Mouse (Mus musculus): ENCODE data around the gene Papln.

The Papln gene

DNA sequence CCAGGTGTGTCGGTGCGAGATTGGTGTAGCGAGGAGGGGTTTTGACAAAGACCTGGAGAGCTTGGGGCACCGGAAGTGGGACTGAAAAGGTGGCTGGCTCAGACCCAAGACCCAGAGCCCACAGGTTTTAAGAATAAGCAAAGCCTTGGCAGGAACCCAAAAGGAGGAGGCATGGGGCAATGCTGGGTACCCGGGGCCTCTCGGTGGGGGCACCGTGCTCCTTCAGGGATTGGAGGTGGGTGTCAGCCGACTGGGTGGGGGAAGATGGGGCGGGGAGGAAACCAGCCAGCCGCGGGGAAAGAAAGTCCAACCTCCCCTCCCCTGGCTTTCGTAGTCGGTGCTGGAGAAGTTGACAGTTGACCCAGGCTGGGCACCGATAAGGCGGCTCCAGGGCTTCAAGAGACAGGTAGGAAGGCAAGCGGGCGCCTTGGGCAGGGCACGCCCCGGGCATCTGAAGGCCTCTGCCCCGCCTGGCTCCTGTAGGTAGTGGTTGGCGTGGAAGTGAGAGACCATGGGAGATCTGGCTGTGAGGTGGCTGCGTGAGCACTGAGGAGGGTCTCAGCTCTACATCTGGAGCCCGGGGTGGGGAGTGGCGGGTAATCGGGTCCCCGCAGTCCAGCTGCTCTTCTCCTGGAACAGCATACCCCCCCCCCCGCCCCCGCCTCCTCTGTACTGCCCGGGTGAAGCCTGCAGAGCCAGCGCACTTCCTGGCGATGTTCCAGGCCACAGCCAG lies at the start of gene Papln:
Papln (plus strand) TSS at position 324 of the 733 bp plus-strand sequence.
- DNase-seq: peak; percentile 26

- DNase-seq: peak; percentile 24
Observed at GRCm38 (mm10) chr12:83713749-83714148, 49.7 kb upstream of the Papln start.

DNA sequence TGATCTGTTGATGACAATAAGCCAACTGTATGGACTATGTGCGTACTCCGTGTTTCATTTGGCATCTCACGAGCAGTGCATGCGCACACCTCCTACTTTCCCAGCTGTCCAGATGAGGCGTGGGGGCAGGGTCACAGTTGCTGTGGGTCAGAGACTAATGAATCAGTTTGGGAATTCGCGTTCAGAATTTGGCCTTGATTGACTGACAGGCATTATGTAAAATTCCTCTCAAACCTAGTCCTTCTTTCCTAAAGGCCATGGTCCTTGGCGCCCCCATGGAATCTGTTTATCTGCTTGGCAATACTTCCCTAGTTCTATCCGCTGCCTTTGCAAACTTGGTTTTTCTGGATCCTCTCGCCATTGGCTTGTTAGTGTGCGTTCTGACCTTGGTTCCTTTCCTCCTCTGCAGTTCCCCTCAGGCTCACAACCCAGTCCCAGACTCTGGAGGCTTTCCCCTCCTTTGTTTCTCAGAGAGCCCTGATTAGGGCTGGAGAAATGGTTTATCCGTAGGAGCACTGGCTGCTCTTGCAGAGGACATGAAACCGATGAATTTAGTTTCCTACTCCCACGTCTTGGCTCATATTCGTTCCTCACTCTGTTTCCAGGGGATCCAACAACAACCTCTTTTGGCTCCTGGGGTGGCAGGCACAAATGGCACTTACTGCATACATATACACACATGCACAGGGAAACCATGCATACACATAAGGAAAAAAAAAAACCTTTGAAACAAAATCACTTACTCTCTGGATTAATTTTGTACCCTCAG lies 46.8 kb upstream of the Papln start:
- DNase-seq: no peak

DNA sequence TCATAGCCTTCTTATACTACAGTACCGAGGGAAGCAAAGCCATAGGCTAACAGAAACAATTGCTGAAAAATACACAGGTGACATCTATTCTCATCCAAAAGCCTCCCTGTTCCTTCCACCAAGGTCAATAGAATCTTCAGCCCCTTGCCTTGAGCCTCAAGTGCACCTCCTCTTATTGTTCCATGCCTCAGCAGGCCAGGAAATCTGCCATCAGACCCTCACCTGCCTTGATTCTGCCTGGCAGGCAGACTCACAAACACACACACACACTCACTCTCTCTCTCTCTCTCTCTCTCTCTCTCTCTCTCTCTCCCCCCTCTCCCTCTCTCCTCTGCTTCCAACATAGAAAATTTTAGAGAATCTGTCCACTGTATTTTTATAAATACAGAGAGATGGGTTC lies 44.0 kb upstream of the Papln start:
- no peak for DNase-seq

- DNase-seq: no peak
Observed at GRCm38 (mm10) chr12:83721281-83721680, 42.2 kb upstream of the Papln start.

DNA sequence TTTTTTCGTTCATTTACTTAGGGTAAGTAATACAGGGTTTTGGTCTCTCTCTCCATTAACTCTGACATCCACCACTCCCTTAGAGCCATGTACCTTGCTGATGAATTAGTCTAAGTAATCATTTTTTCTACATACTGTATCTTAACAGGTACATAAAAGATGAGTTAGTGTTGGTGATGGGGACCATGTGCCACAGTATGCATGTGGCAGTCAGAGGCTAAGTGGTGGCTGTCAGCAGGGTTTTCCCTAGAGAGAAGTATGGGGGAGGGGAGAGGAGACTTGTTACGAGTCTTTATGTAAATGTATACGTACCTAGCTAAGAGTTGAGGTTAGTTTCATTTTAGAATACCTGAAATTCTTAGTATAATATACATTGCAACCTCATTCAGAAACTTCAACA lies 40.4 kb upstream of the Papln start:
- no peak for DNase-seq

DNA sequence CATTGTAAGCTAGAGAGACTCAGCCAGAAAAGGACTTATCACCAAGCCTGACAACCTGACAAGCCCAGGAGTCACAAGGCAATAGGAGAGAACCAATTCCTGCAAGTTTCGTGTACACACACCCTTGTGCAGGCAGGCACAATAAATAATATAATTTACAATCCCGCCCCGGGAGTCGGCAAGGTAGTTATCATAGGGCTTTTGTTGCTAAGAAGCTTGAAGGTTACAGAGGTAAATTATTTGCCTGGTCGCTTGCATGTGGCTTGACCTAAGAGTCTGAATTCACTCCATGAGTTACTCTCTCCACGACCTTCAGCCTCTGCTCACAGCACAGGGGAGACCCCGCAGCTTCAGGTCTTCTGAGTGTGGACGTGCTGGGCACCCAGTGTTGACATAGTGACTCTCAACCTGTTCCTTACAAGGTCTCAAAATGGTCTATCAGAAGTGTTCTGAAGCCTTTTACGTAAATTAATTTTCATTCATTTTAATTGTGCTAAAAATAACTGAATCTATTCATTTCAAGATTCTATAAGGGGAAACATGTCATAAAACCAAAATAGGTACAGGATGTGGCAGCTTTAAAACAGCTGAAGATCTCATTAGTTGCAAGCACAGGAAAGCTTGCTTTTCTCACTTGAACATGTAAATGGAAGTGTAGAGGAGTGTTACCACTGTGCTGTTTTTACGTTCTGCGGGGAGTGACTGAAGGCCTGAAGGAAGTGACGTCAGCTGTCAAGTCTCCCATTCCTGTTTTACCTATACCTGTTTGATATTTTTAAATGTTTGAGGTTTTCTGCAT lies 36.7 kb upstream of the Papln start:
- no peak for DNase-seq

- no peak for DNase-seq
Observed at GRCm38 (mm10) chr12:83732225-83732624, 31.2 kb upstream of the Papln start.

- no peak for DNase-seq
Observed at GRCm38 (mm10) chr12:83734047-83734446, 29.4 kb upstream of the Papln start.

DNA sequence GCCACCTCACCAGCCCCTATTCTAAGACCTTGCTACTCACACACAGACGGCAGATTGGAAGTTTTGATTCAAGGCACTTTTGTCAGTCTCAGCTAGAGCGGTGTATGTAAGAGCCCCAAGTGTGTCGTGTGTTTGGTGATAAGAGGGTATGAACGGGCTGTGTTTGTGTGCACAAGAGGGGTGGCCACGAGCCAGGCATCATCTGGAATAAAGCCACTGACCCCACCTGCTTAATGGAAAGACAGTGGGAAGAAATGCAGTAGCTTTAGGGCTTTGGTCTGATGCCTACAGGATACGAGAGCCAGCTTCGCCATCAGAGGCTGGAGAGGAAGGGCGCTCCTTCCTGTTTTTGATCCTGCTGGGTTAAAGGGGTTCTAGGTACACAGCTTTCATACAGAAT lies 27.2 kb upstream of the Papln start:
- no peak for DNase-seq

DNA sequence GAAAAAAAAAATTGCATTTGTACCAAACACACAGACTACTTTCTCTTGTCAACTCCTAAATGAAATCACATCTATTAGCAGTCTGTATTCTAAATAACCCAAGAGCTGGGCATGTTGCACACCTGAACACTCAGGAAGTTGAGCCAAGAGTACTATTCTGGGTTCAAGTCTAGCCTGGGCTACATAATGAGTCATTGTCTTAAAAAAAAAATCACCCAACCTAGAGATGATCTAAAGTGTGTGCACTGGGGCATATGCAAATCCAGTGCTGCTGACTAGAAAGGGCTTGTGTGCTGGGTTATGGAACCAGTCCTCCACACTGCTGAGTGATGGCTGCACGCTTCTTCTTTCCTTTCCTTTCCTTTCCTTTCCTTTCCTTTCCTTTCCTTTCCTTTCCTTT lies 24.8 kb upstream of the Papln start:
- DNase-seq: no peak

GRCm38 (mm10) chr12:83741722-83742121 lies 21.7 kb upstream of the Papln start:
- no peak for DNase-seq

GRCm38 (mm10) chr12:83742834-83743233 lies 20.6 kb upstream of the Papln start:
- no peak for DNase-seq

DNA sequence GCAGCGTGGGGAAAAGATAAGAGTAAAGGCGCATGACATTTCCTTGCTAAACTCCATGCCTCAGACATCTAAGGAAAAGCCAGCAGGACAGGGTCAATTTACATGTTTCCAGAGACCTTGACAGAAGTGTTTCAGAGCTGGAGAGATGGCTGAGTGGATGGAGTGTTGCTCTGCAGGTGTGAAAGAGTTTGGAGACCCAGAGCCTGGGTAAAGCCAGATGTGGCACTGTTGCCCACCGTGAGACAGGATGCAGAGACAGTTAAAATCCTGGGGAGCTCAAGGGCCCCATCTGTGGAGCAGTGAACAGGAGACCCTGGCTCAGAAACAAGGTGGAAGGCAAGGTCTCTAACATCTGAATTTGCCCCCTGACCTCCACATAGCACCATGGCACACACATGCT lies 19.7 kb upstream of the Papln start:
- no peak for DNase-seq

- no peak for DNase-seq
Observed at GRCm38 (mm10) chr12:83749186-83749585, 14.2 kb upstream of the Papln start.

DNA sequence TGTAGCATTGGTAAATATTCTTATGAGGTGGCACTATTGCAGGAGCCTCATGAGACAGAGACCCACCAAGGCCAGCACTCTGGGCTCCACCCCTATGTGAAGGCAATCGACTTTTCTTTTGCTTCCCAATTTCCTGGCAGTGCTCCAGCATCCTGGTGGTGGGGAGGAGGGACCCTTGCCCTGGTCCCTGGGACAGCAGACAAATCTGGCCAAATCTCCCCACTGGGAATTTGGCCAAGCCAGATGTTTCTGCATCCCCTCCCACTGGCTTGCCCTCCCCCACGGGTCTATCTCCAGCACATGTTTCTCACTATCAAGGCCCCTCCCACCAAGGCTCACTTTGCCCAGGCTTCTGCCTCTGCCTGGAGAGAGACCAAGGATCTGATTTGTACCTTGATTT lies 10.9 kb upstream of the Papln start:
- DNase-seq: no peak

GRCm38 (mm10) chr12:83758735-83759134 lies 4.7 kb upstream of the Papln start:
- DNase-seq: no peak

GRCm38 (mm10) chr12:83760201-83760600 lies 3.2 kb upstream of the Papln start:
- no peak for DNase-seq

- no peak for DNase-seq
Observed at GRCm38 (mm10) chr12:83762706-83763105, 728 bp upstream of the Papln start.

GRCm38 (mm10) chr12:83764044-83764365 lies 571 bp downstream of the Papln start:
- no peak for DNase-seq

DNA sequence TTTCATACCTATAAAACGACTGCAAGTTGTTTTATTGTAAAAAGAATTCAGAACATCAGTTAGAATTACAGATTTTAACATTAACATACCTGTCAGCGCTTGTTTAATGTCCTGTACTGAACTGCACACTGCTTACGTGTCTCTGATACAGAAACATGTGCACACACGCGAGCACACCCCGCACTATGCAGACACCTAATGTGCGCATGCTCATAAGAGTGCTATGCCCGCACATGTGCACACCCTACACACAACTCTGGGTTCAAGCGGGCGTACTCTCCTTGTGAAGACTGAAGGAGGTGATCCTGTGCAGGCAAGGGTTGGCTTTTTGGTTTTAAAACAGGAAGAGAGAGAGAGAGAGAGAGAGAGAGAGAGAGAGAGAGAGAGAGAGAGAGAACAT lies 1.1 kb downstream of the Papln start:
- DNase-seq: no peak

DNA sequence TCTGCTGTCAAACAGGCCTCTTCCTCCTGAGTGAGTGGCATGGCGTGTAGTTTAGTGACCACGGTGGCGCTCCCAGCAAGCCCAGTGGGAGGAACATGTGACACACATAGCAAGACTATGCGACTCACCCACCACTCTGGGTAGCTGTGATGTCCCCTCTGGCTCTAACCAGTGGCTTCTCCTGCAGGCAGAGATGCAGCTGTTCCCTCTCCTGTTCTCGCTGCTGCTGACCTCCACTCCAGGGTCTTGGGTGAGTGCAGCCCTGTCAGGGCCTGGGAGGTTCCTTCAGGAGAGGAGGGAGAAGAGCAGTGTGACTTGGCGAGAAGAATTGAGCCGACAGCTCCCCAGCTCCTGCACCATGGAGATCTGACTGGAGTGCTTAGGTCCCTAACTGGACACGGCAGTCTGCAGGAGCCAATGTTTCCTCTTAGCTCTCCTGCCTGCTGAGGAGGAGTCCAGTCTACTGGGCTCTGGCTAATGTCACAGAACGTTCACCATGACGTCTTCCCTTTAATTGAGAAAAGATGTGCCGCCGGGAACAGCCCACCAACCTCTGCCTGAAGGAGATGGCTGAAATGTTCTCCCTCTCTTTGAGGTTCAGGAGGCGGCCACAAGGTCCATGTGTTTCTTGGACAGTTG lies 2.6 kb downstream of the Papln start:
- DNase-seq: no peak

- DNase-seq: no peak
Observed at GRCm38 (mm10) chr12:83767833-83768232, 4.4 kb downstream of the Papln start.
